Mouse (Mus musculus) hindbrain, embryonic 13.5 days (tissue): ENCODE data around the gene Lpcat2. TPM values are rescaled to one million over a fixed set of nuclear protein-coding genes. Genes with fewer than 3 reads are reported as not detected.

Source experiments
- ATAC-seq: fragments of 200-750 bp; cut with Nextera tagmentation; 2 replicates; pipeline ENCODE4 v1.8.0; 2017; ENCODE audit warnings: moderate TSS enrichment; ENCODE audit not compliant: low FRiP score
- H3K27ac ChIP-seq: fragments of 300-500 bp; sonication (generic); 2 replicates; pipeline ENCODE4 v1.5.1; 2015; ENCODE audit warnings: inconsistent platforms, mild to moderate bottlenecking, moderate library complexity
- H3K27me3 ChIP-seq: fragments of 300-500 bp; sonication (generic); 2 replicates; pipeline ENCODE4 v1.6.1; 2015; ENCODE audit warnings: mild to moderate bottlenecking, inconsistent platforms
- H3K36me3 ChIP-seq: fragments of 300-500 bp; sonication (generic); 2 replicates; pipeline ENCODE4 v1.6.1; 2015; ENCODE audit warnings: mild to moderate bottlenecking, inconsistent platforms
- H3K4me1 ChIP-seq: fragments of 300-500 bp; sonication (generic); replicated peaks from 2 replicates; pipeline ENCODE4 v1.6.1; 2015; ENCODE audit warnings: inconsistent platforms
- H3K4me2 ChIP-seq: fragments of 300-500 bp; sonication (generic); 2 replicates; pipeline ENCODE4 v1.6.1; 2015; ENCODE audit warnings: inconsistent platforms, mild to moderate bottlenecking, moderate library complexity
- H3K4me3 ChIP-seq: fragments of 300-500 bp; sonication (generic); 2 replicates; pipeline ENCODE4 v1.5.1; 2015; ENCODE audit warnings: mild to moderate bottlenecking, inconsistent platforms
- H3K9ac ChIP-seq: fragments of 300-500 bp; sonication (generic); 2 replicates; pipeline ENCODE4 v1.6.1; 2015; ENCODE audit warnings: mild to moderate bottlenecking, inconsistent platforms
- H3K9me3 ChIP-seq: fragments of 300-500 bp; sonication (generic); 2 replicates; pipeline ENCODE4 v1.6.1; 2016; ENCODE audit warnings: inconsistent platforms
- WGBS: fragments of 180-500 bp; shearing (Covaris S2); methylation state at CpG from one replicate; pipeline ENCODE4 v1.1.7; 2015; 5-methylcytosine and 5-hydroxymethylcytosine counted together
- polyA plus RNA-seq: library from polyadenylated mRNA; unstranded; fragments of >200 nt; fragmentation: Nextera tagmentation; extraction: Ambion mirVana; gene quantifications from 2 replicates; pipeline ENCODE4 v1.2.1, GENCODE M21; 2015

The Lpcat2 gene
- polyA plus RNA-seq = 7.5 and 11.3 TPM in 2 replicates

DNA sequence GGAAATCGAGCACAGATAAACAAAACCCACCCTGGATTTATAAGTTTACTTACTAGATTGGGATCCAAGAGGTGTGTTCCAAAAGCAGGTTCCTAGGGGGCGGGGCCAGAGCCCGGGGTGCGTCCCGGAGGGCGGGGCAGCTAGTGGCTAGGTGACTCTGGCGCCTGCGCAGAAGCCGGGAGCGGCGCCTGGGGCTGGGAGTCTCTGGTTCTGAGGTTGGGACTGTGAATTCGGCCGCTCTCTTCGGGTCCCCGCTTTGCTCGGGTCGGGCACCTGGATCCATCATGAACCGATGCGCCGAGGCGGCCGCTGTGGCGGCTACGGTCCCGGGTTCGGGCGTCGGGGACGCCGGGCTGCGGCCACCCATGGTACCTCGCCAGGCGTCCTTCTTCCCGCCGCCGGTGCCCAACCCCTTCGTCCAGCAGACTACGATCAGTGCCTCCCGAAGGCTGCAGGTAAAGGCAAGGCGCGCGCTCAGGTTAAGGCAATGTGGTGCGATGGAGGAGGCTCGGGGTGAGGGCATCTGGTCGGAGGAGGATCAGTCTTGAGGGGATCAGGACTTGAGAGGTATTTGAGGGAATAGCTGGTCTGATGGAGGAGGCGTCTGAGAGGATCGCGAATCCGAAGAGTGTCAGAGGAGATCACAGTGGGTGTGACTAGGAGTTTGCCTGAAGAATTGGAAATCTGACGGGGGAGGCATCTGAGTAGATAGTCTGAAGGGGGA, at the start of gene Lpcat2:
Gene Lpcat2 (plus strand): TSS at position 169 of the 724 bp plus-strand sequence.
- Histone ChIP-seq H3K4me3 (peak within 1 kb of the TSS; percentile 67), H3K4me2 (peak within 1 kb of the TSS; percentile 73), H3K4me1 (peaks cover 24% of the 10 kb centered on the region), H3K36me3 (no peaks in the 10 kb centered on the region), H3K9me3 (no peaks in the 10 kb centered on the region), H3K27me3 (peaks cover 24% of the 10 kb centered on the region), H3K9ac (peak within 1 kb of the TSS; percentile 87), H3K27ac (peak within 1 kb of the TSS; percentile 52; the same call in 1 of the 2 replicates)
- 1% methylated on average over 50 of the region's 50 CpGs for WGBS
- ATAC-seq = peak; percentile 75

- no peak for ATAC-seq
- no peak overlapping the region for H3K4me3 ChIP-seq
- whole genome bisulfite sequencing = 86% methylated on average over 2 of the region's 2 CpGs
- no peaks in the 10 kb centered on the region for H3K36me3 ChIP-seq
- H3K4me1 ChIP-seq = no peaks in the 10 kb centered on the region
- no peaks in the 10 kb centered on the region for H3K9me3 ChIP-seq
- H3K27me3 ChIP-seq = 0 out of 2 replicates have a peak, but pooled peaks cover 2% of the 10 kb centered on the region
- H3K27ac ChIP-seq = no peak overlapping the region
- no peak overlapping the region for H3K9ac ChIP-seq
- no peak overlapping the region for H3K4me2 ChIP-seq
Measured at GRCm38 (mm10) chr8:92812773-92813172, 42.4 kb upstream of the Lpcat2 start.

- Histone ChIP-seq H3K4me2 (no peak overlapping the region), H3K4me3 (no peak overlapping the region), H3K4me1 (no peaks in the 10 kb centered on the region), H3K27me3 (0 out of 2 replicates have a peak, but pooled peaks cover 2% of the 10 kb centered on the region), H3K9me3 (no peaks in the 10 kb centered on the region), H3K27ac (no peak overlapping the region), H3K9ac (no peak overlapping the region), H3K36me3 (no peaks in the 10 kb centered on the region)
- 77% methylated on average over 5 of the region's 5 CpGs for WGBS
- no peak for ATAC-seq
Measured at GRCm38 (mm10) chr8:92815661-92816060, 39.5 kb upstream of the Lpcat2 start.

- no peaks in the 10 kb centered on the region for H3K36me3 ChIP-seq
- H3K27ac ChIP-seq = no peak overlapping the region
- H3K9ac ChIP-seq = no peak overlapping the region
- no peak overlapping the region for H3K4me3 ChIP-seq
- ATAC-seq = peak; percentile 81
- H3K9me3 ChIP-seq = no peaks in the 10 kb centered on the region
- no peaks in the 10 kb centered on the region for H3K4me1 ChIP-seq
- H3K4me2 ChIP-seq = no peak overlapping the region
- 21% methylated on average over 5 of the region's 6 CpGs for WGBS
- H3K27me3 ChIP-seq = 0 out of 2 replicates have a peak, but pooled peaks cover 5% of the 10 kb centered on the region
Measured at GRCm38 (mm10) chr8:92817928-92818818, 37.0 kb upstream of the Lpcat2 start.

DNA sequence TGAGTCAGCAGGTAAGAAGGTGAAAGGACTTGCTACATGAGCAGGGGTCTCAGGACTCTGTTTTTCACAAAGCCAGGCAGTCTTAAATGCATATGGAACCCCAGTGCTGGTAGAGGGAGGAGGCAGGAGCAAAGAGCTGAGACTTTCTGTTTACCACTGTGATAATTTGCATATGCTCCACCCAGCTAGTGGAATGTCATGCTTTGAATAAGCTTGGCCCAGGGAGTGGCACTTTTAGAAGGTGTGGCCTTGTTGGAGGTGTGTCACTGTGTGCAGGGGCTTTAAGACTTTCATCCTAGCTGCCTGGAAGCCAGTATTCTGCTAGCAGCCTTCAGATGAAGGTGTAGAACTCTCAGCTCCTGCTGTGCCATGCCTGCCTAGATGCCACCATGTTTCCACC, 34.0 kb upstream of the Lpcat2 start:
- Histone ChIP-seq H3K9me3 (no peaks in the 10 kb centered on the region), H3K27me3 (peaks cover 20% of the 10 kb centered on the region; the same call in 1 of the 2 replicates), H3K4me2 (no peak overlapping the region), H3K27ac (no peak overlapping the region), H3K9ac (no peak overlapping the region), H3K4me3 (no peak overlapping the region), H3K36me3 (no peaks in the 10 kb centered on the region), H3K4me1 (no peaks in the 10 kb centered on the region)
- no peak for ATAC-seq

DNA sequence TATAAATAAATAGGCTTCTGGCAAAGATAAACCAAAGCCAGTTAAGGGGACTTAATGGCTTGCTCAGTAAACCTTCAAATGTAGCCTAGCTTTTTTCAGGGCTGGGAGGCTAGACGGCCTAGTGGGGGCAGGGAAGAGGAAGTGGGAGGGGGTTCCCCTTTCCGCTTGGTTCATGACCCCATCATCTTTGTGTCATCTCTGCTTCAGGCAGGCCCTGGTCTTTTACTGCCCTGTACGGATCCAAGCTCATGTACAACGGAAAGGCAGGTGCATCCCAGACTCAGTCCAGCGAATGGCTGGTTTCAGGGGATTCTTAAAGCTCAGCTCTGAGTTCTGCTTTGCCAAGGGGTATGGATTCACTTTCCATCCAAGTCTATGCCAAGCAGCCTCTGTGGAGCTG, 32.8 kb upstream of the Lpcat2 start:
- peaks cover 24% of the 10 kb centered on the region; the same call in 1 of the 2 replicates for H3K27me3 ChIP-seq
- H3K36me3 ChIP-seq = no peaks in the 10 kb centered on the region
- 89% methylated on average over 5 of the region's 5 CpGs for WGBS
- H3K9me3 ChIP-seq = no peaks in the 10 kb centered on the region
- no peak overlapping the region for H3K4me2 ChIP-seq
- no peak for ATAC-seq
- no peak overlapping the region for H3K9ac ChIP-seq
- H3K4me3 ChIP-seq = no peak overlapping the region
- peaks cover 6% of the 10 kb centered on the region for H3K4me1 ChIP-seq
- no peak overlapping the region for H3K27ac ChIP-seq

- Histone ChIP-seq H3K4me3 (no peak overlapping the region), H3K4me1 (peaks cover 17% of the 10 kb centered on the region), H3K27ac (no peak overlapping the region), H3K4me2 (no peak overlapping the region), H3K27me3 (peaks cover 32% of the 10 kb centered on the region; the same call in 1 of the 2 replicates), H3K9ac (no peak overlapping the region), H3K9me3 (no peaks in the 10 kb centered on the region), H3K36me3 (no peaks in the 10 kb centered on the region)
- 80% methylated on average over 4 of the region's 4 CpGs for WGBS
- ATAC-seq = no peak
Measured at GRCm38 (mm10) chr8:92825991-92826390, 29.1 kb upstream of the Lpcat2 start.

DNA sequence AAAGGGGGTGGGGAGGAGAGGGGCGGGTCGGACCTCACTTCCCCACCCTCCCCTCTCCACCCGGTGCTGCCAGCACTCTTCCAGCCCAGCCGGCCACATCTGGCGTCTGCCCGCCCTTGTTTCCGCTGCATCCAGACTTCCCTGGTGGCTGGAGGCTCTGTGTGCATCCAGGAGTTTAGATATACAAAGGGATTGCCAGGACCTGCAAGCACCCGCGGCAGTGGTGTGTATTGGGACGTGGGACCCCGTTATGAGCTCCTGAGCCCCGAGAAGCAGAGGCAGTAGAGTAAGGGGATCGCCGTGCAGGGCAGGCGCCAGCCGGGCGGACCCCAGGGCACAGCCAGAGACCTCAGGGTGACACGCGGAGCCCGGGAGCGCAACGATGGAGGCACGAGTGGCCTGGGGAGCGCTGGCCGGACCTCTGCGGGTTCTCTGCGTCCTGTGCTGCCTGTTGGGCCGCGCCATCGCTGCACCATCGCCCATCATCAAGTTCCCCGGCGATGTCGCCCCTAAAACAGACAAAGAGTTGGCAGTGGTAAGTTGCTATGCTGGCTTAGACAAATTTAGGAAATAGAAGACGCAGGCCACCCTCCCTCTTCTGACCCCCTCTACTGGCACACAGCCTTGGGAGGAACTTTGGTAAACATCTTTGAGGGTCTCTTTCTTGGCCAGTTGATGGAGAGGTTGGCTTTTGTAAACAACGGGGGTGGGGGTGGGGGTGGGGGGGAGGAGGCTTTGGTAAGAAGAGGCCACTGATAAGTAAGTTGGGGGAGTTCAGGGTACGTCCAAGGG, 27.7 kb upstream of the Lpcat2 start, which contains the start of gene Mmp2:
Gene Mmp2 (plus strand): TSS at position 49 of the 792 bp plus-strand sequence.
- Histone ChIP-seq H3K36me3 (no peaks in the 10 kb centered on the region), H3K9me3 (no peaks in the 10 kb centered on the region), H3K4me3 (peak within 1 kb of the TSS; percentile 50), H3K4me1 (peaks cover 17% of the 10 kb centered on the region), H3K27ac (no peak within 1 kb of the TSS; the same call in 1 of the 2 replicates), H3K27me3 (peaks cover 30% of the 10 kb centered on the region; the same call in 1 of the 2 replicates), H3K9ac (peak within 1 kb of the TSS; percentile 77), H3K4me2 (peak within 1 kb of the TSS; percentile 81)
- peak; percentile 54; the same call in 1 of the 2 replicates for ATAC-seq
- 2% methylated on average over 37 of the region's 37 CpGs for WGBS

DNA sequence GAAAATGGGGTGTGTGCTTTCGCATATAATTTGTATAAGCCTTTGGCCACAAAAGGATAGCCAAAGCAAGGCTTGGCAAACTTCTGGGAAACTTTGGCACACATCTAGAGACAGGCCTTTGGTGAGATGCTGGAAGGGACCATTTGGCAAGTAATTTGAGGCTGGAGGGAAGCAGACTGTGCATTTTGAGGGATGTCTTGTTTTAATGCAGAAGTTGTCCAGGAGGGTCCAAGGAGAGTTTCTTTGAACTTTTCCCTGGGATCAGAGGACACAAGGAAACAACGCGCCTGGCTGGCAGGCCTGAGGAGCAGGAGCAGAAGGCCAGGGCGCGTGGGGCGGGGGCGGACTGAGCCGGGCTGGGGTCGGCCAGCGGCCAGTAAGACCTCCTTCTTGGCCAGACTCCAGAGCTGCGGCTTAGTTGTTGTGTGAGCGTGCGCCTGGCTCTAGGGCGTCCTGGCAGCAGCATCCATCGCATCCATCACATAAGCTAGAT, 26.8 kb upstream of the Lpcat2 start:
- Histone ChIP-seq H3K9me3 (no peaks in the 10 kb centered on the region), H3K36me3 (no peaks in the 10 kb centered on the region), H3K27me3 (peaks cover 28% of the 10 kb centered on the region; the same call in 1 of the 2 replicates), H3K4me1 (peaks cover 17% of the 10 kb centered on the region), H3K9ac (no peak overlapping the region), H3K27ac (no peak overlapping the region), H3K4me2 (peak overlapping the region; percentile 81), H3K4me3 (peak overlapping the region; percentile 50)
- 43% methylated on average over 15 of the region's 15 CpGs for WGBS
- peak; percentile 77 for ATAC-seq

- 63% methylated on average over 4 of the region's 5 CpGs for WGBS
- Histone ChIP-seq H3K36me3 (0 out of 2 replicates have a peak, but pooled peaks cover 8% of the 10 kb centered on the region), H3K27ac (no peak overlapping the region), H3K4me1 (no peaks in the 10 kb centered on the region), H3K4me2 (no peak overlapping the region), H3K27me3 (no peaks in the 10 kb centered on the region), H3K9me3 (no peaks in the 10 kb centered on the region), H3K4me3 (no peak overlapping the region), H3K9ac (no peak overlapping the region)
- ATAC-seq = no peak
Measured at GRCm38 (mm10) chr8:92834065-92834731, 20.9 kb upstream of the Lpcat2 start.
